22 mouse cellular contexts compared by ENCODE assay signal in genomic region chr17:34035517-34035916, GRCm38 (mm10).
"Had no signal": no experiment of that assay in that cellular context is flagged by ENCODE, and none has a peak within 500 bp of the region (broad histone marks: within the 10 kb centered on the region; RNA-seq: fewer than 3 reads in every experiment).

No protein-coding gene starts in this region.

- H3K4me2 ChIP-seq: limb, embryonic 13.5 days; liver, embryonic 12.5 days; liver, embryonic 15.5 days; lung, embryonic 15.5 days; midbrain, embryonic 11.5 days; neural tube, embryonic 12.5 days; neural tube, embryonic 15.5 days had no signal

- H3K4me3 ChIP-seq: layer of hippocampus, adult 2 months; limb, embryonic 10.5 days; limb, embryonic 13.5 days; liver, embryonic 12.5 days; liver, embryonic 15.5 days; lung, embryonic 15.5 days; megakaryocyte, embryonic 14.5 days; neural tube, embryonic 12.5 days; neural tube, embryonic 15.5 days had no signal

- H3K9me3 ChIP-seq: limb, embryonic 10.5 days; limb, embryonic 13.5 days; liver, embryonic 12.5 days; liver, embryonic 15.5 days; lung, embryonic 15.5 days; megakaryocyte, embryonic 14.5 days; neural tube, embryonic 12.5 days; neural tube, embryonic 15.5 days had no signal

- H3K9ac ChIP-seq: limb, embryonic 13.5 days; liver, embryonic 12.5 days; liver, embryonic 15.5 days; lung, embryonic 15.5 days; neural tube, embryonic 12.5 days; neural tube, embryonic 15.5 days had no signal

- DNase-seq: layer of hippocampus, adult 9-11 months; liver; lung, adult 18-20 months; lung, postnatal 10 days; lung, postnatal 36 days; midbrain, embryonic 14.5 days; right cerebral cortex, adult 18-20 months; right cerebral cortex, postnatal 14 days; right cerebral cortex, postnatal 4 days; thymus, postnatal 25 days had no signal

- H3K27me3 ChIP-seq: neural tube, embryonic 12.5 days; neural tube, embryonic 15.5 days had no signal

- H3K27ac ChIP-seq: kidney, postnatal 0 days; layer of hippocampus, adult 2 months; limb, embryonic 10.5 days; limb, embryonic 13.5 days; liver, embryonic 12.5 days; liver, embryonic 15.5 days; lung, embryonic 15.5 days; neural tube, embryonic 12.5 days; neural tube, embryonic 15.5 days; stomach, postnatal 0 days had no signal

- ATAC-seq: liver, embryonic 12.5 days had no signal
